Mouse (Mus musculus) stomach, embryonic 15.5 days (tissue): ENCODE measurements around the gene Nt5c2. TPM values are rescaled to one million over a fixed set of nuclear protein-coding genes. Genes with fewer than 3 reads are reported as not detected.

Source experiments
- ATAC-seq: fragments of 200-750 bp; cut with Nextera tagmentation; 2 replicates; pipeline ENCODE4 v1.8.0; 2017; ENCODE audit warnings: low read depth, moderate number of reproducible peaks, moderate TSS enrichment; ENCODE audit not compliant: insufficient read depth, low FRiP score
- H3K27ac ChIP-seq: fragments of 300-500 bp; sonication (generic); 2 replicates; pipeline ENCODE4 v1.5.1; 2015; ENCODE audit warnings: mild to moderate bottlenecking, inconsistent platforms
- H3K27me3 ChIP-seq: fragments of 300-500 bp; sonication (generic); replicated peaks from 2 replicates; pipeline ENCODE4 v1.6.1; 2015; ENCODE audit warnings: inconsistent platforms
- H3K36me3 ChIP-seq: fragments of 300-500 bp; sonication (generic); 2 replicates; pipeline ENCODE4 v1.6.1; 2015; ENCODE audit warnings: inconsistent platforms
- H3K4me1 ChIP-seq: fragments of 300-500 bp; sonication (generic); 2 replicates; pipeline ENCODE4 v1.6.1; 2015; ENCODE audit warnings: inconsistent platforms
- H3K4me2 ChIP-seq: fragments of 300-500 bp; sonication (generic); 2 replicates; pipeline ENCODE4 v1.6.1; 2015; ENCODE audit warnings: mild to moderate bottlenecking, inconsistent platforms
- H3K4me3 ChIP-seq: fragments of 300-500 bp; sonication (generic); replicated peaks from 2 replicates; pipeline ENCODE4 v1.5.1; 2015; ENCODE audit warnings: inconsistent platforms
- H3K9ac ChIP-seq: fragments of 300-500 bp; sonication (generic); 2 replicates; pipeline ENCODE4 v1.6.1; 2015; ENCODE audit warnings: inconsistent platforms
- H3K9me3 ChIP-seq: fragments of 300-500 bp; sonication (generic); 2 replicates; pipeline ENCODE4 v1.6.1; 2016; ENCODE audit warnings: inconsistent platforms
- WGBS: fragments of 180-500 bp; shearing (Covaris S2); methylation state at CpG from one replicate; pipeline ENCODE4 v1.1.7; 2015; 5-methylcytosine and 5-hydroxymethylcytosine counted together
- polyA plus RNA-seq: library from polyadenylated mRNA; unstranded; fragments of >200 nt; fragmentation: Nextera tagmentation; extraction: Ambion mirVana; gene quantifications from 2 replicates; pipeline ENCODE4 v1.2.1, GENCODE M21; 2015

Gene Nt5c2
- polyA plus RNA-seq, 1 experiment from 2014 or later, result 69.4 TPM

GRCm38 (mm10) chr19:46905971-46906370 lies 109.0 kb downstream of the Nt5c2 start:
- no peak for ATAC-seq
- Histone ChIP-seq H3K9ac (no peak overlapping the region), H3K27me3 (no peaks in the 10 kb centered on the region), H3K4me2 (no peak overlapping the region), H3K4me3 (no peak overlapping the region), H3K36me3 (0 out of 2 replicates have a peak, but pooled peaks cover 4% of the 10 kb centered on the region), H3K27ac (no peak overlapping the region), H3K9me3 (no peaks in the 10 kb centered on the region), H3K4me1 (no peaks in the 10 kb centered on the region)
- 74% methylated on average over 4 of the region's 4 CpGs for WGBS

- H3K4me3 ChIP-seq, result no peak overlapping the region
- H3K27me3 ChIP-seq, result no peaks in the 10 kb centered on the region
- H3K27ac ChIP-seq, result no peak overlapping the region
- H3K9ac ChIP-seq, result no peak overlapping the region
- 0 out of 2 replicates have a peak, but pooled peaks cover 4% of the 10 kb centered on the region for H3K36me3 ChIP-seq
- no peaks in the 10 kb centered on the region for H3K9me3 ChIP-seq
- no peaks in the 10 kb centered on the region for H3K4me1 ChIP-seq
- peak; percentile 75; the same call in 1 of the 2 replicates for ATAC-seq
- H3K4me2 ChIP-seq, result no peak overlapping the region
Measured at GRCm38 (mm10) chr19:46905383-46905782, 109.6 kb downstream of the Nt5c2 start.

- H3K4me2 ChIP-seq, result no peak overlapping the region
- H3K9ac ChIP-seq, result no peak overlapping the region
- H3K9me3 ChIP-seq, result no peaks in the 10 kb centered on the region
- WGBS, result 96% methylated on average over 1 of the region's 1 CpGs
- no peaks in the 10 kb centered on the region for H3K27me3 ChIP-seq
- 0 out of 2 replicates have a peak, but pooled peaks cover 4% of the 10 kb centered on the region for H3K36me3 ChIP-seq
- no peak overlapping the region for H3K27ac ChIP-seq
- no peak for ATAC-seq
- no peaks in the 10 kb centered on the region for H3K4me1 ChIP-seq
- H3K4me3 ChIP-seq, result no peak overlapping the region
Measured at GRCm38 (mm10) chr19:46904907-46905306, 110.0 kb downstream of the Nt5c2 start.

- 84% methylated on average over 5 of the region's 5 CpGs for WGBS
- Histone ChIP-seq H3K36me3 (peaks cover 4% of the 10 kb centered on the region; the same call in 1 of the 2 replicates), H3K27me3 (no peaks in the 10 kb centered on the region), H3K9ac (no peak overlapping the region), H3K4me2 (no peak overlapping the region), H3K4me1 (no peaks in the 10 kb centered on the region), H3K4me3 (no peak overlapping the region), H3K27ac (no peak overlapping the region), H3K9me3 (no peaks in the 10 kb centered on the region)
- no peak for ATAC-seq
Measured at GRCm38 (mm10) chr19:46903379-46903778, 111.6 kb downstream of the Nt5c2 start.

GRCm38 (mm10) chr19:46901323-46901722 lies 113.6 kb downstream of the Nt5c2 start:
- no peak overlapping the region for H3K9ac ChIP-seq
- WGBS, result 83% methylated on average over 5 of the region's 5 CpGs
- no peak overlapping the region for H3K4me2 ChIP-seq
- H3K36me3 ChIP-seq, result peaks cover 17% of the 10 kb centered on the region
- H3K27ac ChIP-seq, result no peak overlapping the region
- H3K4me3 ChIP-seq, result no peak overlapping the region
- H3K4me1 ChIP-seq, result no peaks in the 10 kb centered on the region
- no peak for ATAC-seq
- H3K9me3 ChIP-seq, result no peaks in the 10 kb centered on the region
- no peaks in the 10 kb centered on the region for H3K27me3 ChIP-seq

GRCm38 (mm10) chr19:46900786-46901185 lies 114.2 kb downstream of the Nt5c2 start:
- no peak overlapping the region for H3K4me3 ChIP-seq
- H3K36me3 ChIP-seq, result peaks cover 20% of the 10 kb centered on the region
- H3K9me3 ChIP-seq, result no peaks in the 10 kb centered on the region
- H3K27me3 ChIP-seq, result no peaks in the 10 kb centered on the region
- WGBS, result 74% methylated on average over 6 of the region's 6 CpGs
- no peaks in the 10 kb centered on the region for H3K4me1 ChIP-seq
- no peak overlapping the region for H3K4me2 ChIP-seq
- no peak overlapping the region for H3K9ac ChIP-seq
- H3K27ac ChIP-seq, result no peak overlapping the region
- no peak for ATAC-seq

GRCm38 (mm10) chr19:46899871-46900270 lies 115.1 kb downstream of the Nt5c2 start:
- Histone ChIP-seq H3K27ac (no peak overlapping the region), H3K4me3 (no peak overlapping the region), H3K4me2 (no peak overlapping the region), H3K9me3 (no peaks in the 10 kb centered on the region), H3K4me1 (no peaks in the 10 kb centered on the region), H3K27me3 (no peaks in the 10 kb centered on the region), H3K36me3 (peaks cover 22% of the 10 kb centered on the region), H3K9ac (no peak overlapping the region)
- 64% methylated on average over 5 of the region's 5 CpGs for WGBS
- no peak for ATAC-seq

- Histone ChIP-seq H3K4me3 (no peak overlapping the region), H3K36me3 (peaks cover 22% of the 10 kb centered on the region), H3K9me3 (no peaks in the 10 kb centered on the region), H3K4me1 (no peaks in the 10 kb centered on the region), H3K4me2 (no peak overlapping the region), H3K27ac (no peak overlapping the region), H3K27me3 (no peaks in the 10 kb centered on the region), H3K9ac (no peak overlapping the region)
- 45% methylated on average over 5 of the region's 5 CpGs for WGBS
- no peak for ATAC-seq
Measured at GRCm38 (mm10) chr19:46899306-46899705, 115.6 kb downstream of the Nt5c2 start.

- H3K4me3 ChIP-seq, result no peak overlapping the region
- 72% methylated on average over 5 of the region's 5 CpGs for WGBS
- no peaks in the 10 kb centered on the region for H3K27me3 ChIP-seq
- H3K27ac ChIP-seq, result no peak overlapping the region
- no peaks in the 10 kb centered on the region for H3K4me1 ChIP-seq
- no peak overlapping the region for H3K9ac ChIP-seq
- H3K9me3 ChIP-seq, result no peaks in the 10 kb centered on the region
- peaks cover 22% of the 10 kb centered on the region for H3K36me3 ChIP-seq
- H3K4me2 ChIP-seq, result no peak overlapping the region
- ATAC-seq, result no peak
Measured at GRCm38 (mm10) chr19:46898222-46898621, 116.7 kb downstream of the Nt5c2 start.

GRCm38 (mm10) chr19:46897135-46897534 lies 117.8 kb downstream of the Nt5c2 start:
- Histone ChIP-seq H3K27me3 (no peaks in the 10 kb centered on the region), H3K36me3 (peaks cover 22% of the 10 kb centered on the region), H3K9me3 (no peaks in the 10 kb centered on the region), H3K4me2 (no peak overlapping the region), H3K4me1 (no peaks in the 10 kb centered on the region), H3K27ac (no peak overlapping the region), H3K9ac (no peak overlapping the region), H3K4me3 (no peak overlapping the region)
- ATAC-seq, result no peak
- WGBS, result 85% methylated on average over 3 of the region's 3 CpGs

- Histone ChIP-seq H3K27ac (no peak overlapping the region), H3K9me3 (no peaks in the 10 kb centered on the region), H3K4me3 (no peak overlapping the region), H3K36me3 (peaks cover 43% of the 10 kb centered on the region), H3K9ac (no peak overlapping the region), H3K4me2 (no peak overlapping the region), H3K27me3 (no peaks in the 10 kb centered on the region), H3K4me1 (no peaks in the 10 kb centered on the region)
- ATAC-seq, result no peak
- WGBS, result 75% methylated on average over 7 of the region's 7 CpGs
Measured at GRCm38 (mm10) chr19:46893484-46893883, 121.5 kb downstream of the Nt5c2 start.

GRCm38 (mm10) chr19:46892856-46893255 lies 122.1 kb downstream of the Nt5c2 start:
- Histone ChIP-seq H3K4me2 (no peak overlapping the region), H3K36me3 (peaks cover 43% of the 10 kb centered on the region; the same call in 1 of the 2 replicates), H3K27me3 (no peaks in the 10 kb centered on the region), H3K27ac (no peak overlapping the region), H3K9ac (no peak overlapping the region), H3K4me3 (no peak overlapping the region), H3K9me3 (no peaks in the 10 kb centered on the region), H3K4me1 (no peaks in the 10 kb centered on the region)
- ATAC-seq, result no peak
- 64% methylated on average over 3 of the region's 3 CpGs for WGBS

- Histone ChIP-seq H3K9ac (no peak overlapping the region), H3K4me2 (no peak overlapping the region), H3K9me3 (no peaks in the 10 kb centered on the region), H3K27me3 (no peaks in the 10 kb centered on the region), H3K36me3 (peaks cover 34% of the 10 kb centered on the region; the same call in 1 of the 2 replicates), H3K27ac (no peak overlapping the region), H3K4me3 (no peak overlapping the region), H3K4me1 (no peaks in the 10 kb centered on the region)
- no peak for ATAC-seq
- WGBS, result 94% methylated on average over 8 of the region's 8 CpGs
Measured at GRCm38 (mm10) chr19:46890657-46891056, 124.3 kb downstream of the Nt5c2 start.
